In genomic region chr1:131141449-131141848, GRCm38 (mm10) we compare ENCODE assay signal across 20 mouse cellular contexts.
"Had no signal": no experiment of that assay in that cellular context is flagged by ENCODE, and none has a peak within 500 bp of the region (broad histone marks: within the 10 kb centered on the region; RNA-seq: fewer than 3 reads in every experiment).

No protein-coding gene starts in this region.

- H3K9me3 ChIP-seq: lung, embryonic 15.5 days; midbrain, embryonic 10.5 days; midbrain, embryonic 12.5 days; neural tube, embryonic 13.5 days; neural tube, embryonic 15.5 days had no signal

- ATAC-seq: lung, postnatal 0 days; midbrain, embryonic 16.5 days had no signal

- H3K9ac ChIP-seq: lung, embryonic 15.5 days; midbrain, embryonic 12.5 days; neural tube, embryonic 13.5 days; neural tube, embryonic 15.5 days had no signal

- H3K4me3 ChIP-seq: lung, embryonic 15.5 days; midbrain, embryonic 10.5 days; midbrain, embryonic 12.5 days; myocyte; neural tube, embryonic 13.5 days; neural tube, embryonic 15.5 days had no signal

- DNase-seq: lung, adult 2 months; lung, postnatal 14 days; lung, postnatal 36 days; midbrain, embryonic 14.5 days; retina, postnatal 1 day; right cerebral cortex, adult 18-20 months; right cerebral cortex, postnatal 25 days; right cerebral cortex, postnatal 4 days; spleen, adult 18-20 months; thymus, adult 18-20 months; thymus, postnatal 14 days; thymus, postnatal 36 days had no signal

- H3K36me3 ChIP-seq: lung, embryonic 15.5 days; midbrain, embryonic 10.5 days; midbrain, embryonic 12.5 days; neural tube, embryonic 13.5 days; neural tube, embryonic 15.5 days had no signal

- H3K27me3 ChIP-seq: lung, embryonic 15.5 days; neural tube, embryonic 13.5 days; neural tube, embryonic 15.5 days had no signal

- H3K27ac ChIP-seq: lung, embryonic 15.5 days; midbrain, embryonic 10.5 days; midbrain, embryonic 12.5 days; neural tube, embryonic 13.5 days; neural tube, embryonic 15.5 days had no signal
